Mouse (Mus musculus): ENCODE data around the gene Olfr1431. TPM values are rescaled to one million over a fixed set of nuclear protein-coding genes. Genes with fewer than 3 reads are reported as not detected.
"Not testable (repeated sequence)": the region's sequence is repeated elsewhere in the genome, so short reads cannot be mapped to it uniquely, and the experiment has no call there.

Gene Olfr1431
- polyA plus RNA-seq (2012), result not detected in 2 replicates

- no peak for TF ChIP-seq GATA1 (IDR thresholded peaks at IDR 0.05; ENCODE audit: low read length)
Observed at GRCm38 (mm10) chr19:12200334-12200733, at the start of gene Olfr1431. Gene Olfr1431, plus strand, starts transcription at chr19:12200634.

- not testable (repeated sequence) for TF ChIP-seq GATA1 (IDR thresholded peaks at IDR 0.05; ENCODE audit: low read length)
Observed at GRCm38 (mm10) chr19:12170062-12170599, 30.3 kb upstream of the Olfr1431 start, which contains the start of gene Olfr1555-ps1. Gene Olfr1555-ps1, minus strand, starts transcription at chr19:12170112.

- not testable (repeated sequence) for TF ChIP-seq GATA1 (IDR thresholded peaks at IDR 0.05; ENCODE audit: low read length)
Observed at GRCm38 (mm10) chr19:12232496-12232895, 32.1 kb downstream of the Olfr1431 start, which contains the start of gene Olfr1432. Gene Olfr1432, minus strand, starts transcription at chr19:12232596.

GRCm38 (mm10) chr19:12241559-12241958 lies 41.1 kb downstream of the Olfr1431 start, which contains the start of gene Olfr262:
Gene Olfr262, minus strand, starts transcription at chr19:12241659.
- TF ChIP-seq GATA1 (IDR thresholded peaks at IDR 0.05; ENCODE audit: low read length), result no peak

- no peak for TF ChIP-seq GATA1 (IDR thresholded peaks at IDR 0.05; ENCODE audit: low read length)
Observed at GRCm38 (mm10) chr19:12260732-12261131, 60.3 kb downstream of the Olfr1431 start, which contains the start of gene Olfr235. Gene Olfr235, plus strand, starts transcription at chr19:12261032.

Other genes with a start within 250 kb of the Olfr1431 start
- 9.9 and 12.0 TPM in 2 replicates for gene Osbp, start 234.7 kb upstream of the Olfr1431 start, polyA plus RNA-seq (2012)
- not detected in 2 replicates for gene Olfr1423, start 159.3 kb upstream of the Olfr1431 start, polyA plus RNA-seq (2012)
- not detected in 2 replicates for gene Olfr1424, start 138.0 kb upstream of the Olfr1431 start, polyA plus RNA-seq (2012)
- gene Olfr1425, start 122.9 kb upstream of the Olfr1431 start, polyA plus RNA-seq (2012), result not detected in 2 replicates
- not detected in 2 replicates for gene Olfr1426, start 108.6 kb upstream of the Olfr1431 start, polyA plus RNA-seq (2012)
- gene Olfr1427, start 97.3 kb upstream of the Olfr1431 start, polyA plus RNA-seq (2012), result not detected in 2 replicates
- not detected in 2 replicates for gene Olfr1428, start 84.7 kb upstream of the Olfr1431 start, polyA plus RNA-seq (2012)
- gene Olfr76, start 77.4 kb upstream of the Olfr1431 start, polyA plus RNA-seq (2012), result not detected in 2 replicates
- not detected in 2 replicates for gene Olfr1555-ps1, start 30.5 kb upstream of the Olfr1431 start, polyA plus RNA-seq (2012)
- not detected in 2 replicates for gene Olfr1432, start 32.0 kb downstream of the Olfr1431 start, polyA plus RNA-seq (2012)
- not detected in 2 replicates for gene Olfr262, start 41.0 kb downstream of the Olfr1431 start, polyA plus RNA-seq (2012)
- gene Olfr235, start 60.4 kb downstream of the Olfr1431 start, polyA plus RNA-seq (2012), result not detected in 2 replicates
- not detected in 2 replicates for gene Olfr1434, start 79.2 kb downstream of the Olfr1431 start, polyA plus RNA-seq (2012)
- gene Olfr1436, start 98.5 kb downstream of the Olfr1431 start, polyA plus RNA-seq (2012), result not detected in 2 replicates
- not detected in 2 replicates for gene Olfr1437, start 124.5 kb downstream of the Olfr1431 start, polyA plus RNA-seq (2012)
- not detected in 2 replicates for gene Olfr1438-ps1, start 135.3 kb downstream of the Olfr1431 start, polyA plus RNA-seq (2012)
- gene Olfr1440, start 186.6 kb downstream of the Olfr1431 start, polyA plus RNA-seq (2012), result not detected in 2 replicates
- gene Olfr1441, start 216.8 kb downstream of the Olfr1431 start, polyA plus RNA-seq (2012), result not detected in 2 replicates
- not detected in 2 replicates for gene Pfpl, start 227.3 kb downstream of the Olfr1431 start, polyA plus RNA-seq (2012)